ENCODE assay signal across 12 mouse cellular contexts in the genomic region with DNA sequence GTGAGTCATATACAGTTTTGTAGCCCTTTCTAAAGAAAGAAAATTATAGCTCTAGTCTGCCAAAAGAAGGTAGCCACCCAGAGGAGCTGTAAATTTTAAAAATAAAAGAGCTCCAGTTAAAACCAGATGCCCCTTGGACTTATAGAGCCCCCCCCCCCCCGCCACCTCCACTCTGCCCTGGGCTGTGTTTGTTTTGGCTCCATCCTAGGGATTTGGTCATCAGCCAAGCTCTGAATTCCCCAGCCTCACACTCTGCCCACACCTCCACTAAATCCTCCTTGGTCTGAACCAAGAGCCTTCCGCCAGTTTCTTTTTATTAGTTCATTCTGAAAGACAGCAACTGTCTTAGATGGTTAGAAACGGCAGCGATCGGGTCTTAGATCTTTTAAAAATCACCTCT. TPM values are rescaled to one million over a fixed set of nuclear protein-coding genes. Genes with fewer than 3 reads are reported as not detected.
DNase-seq lines count a peak whose midpoint lies in the region; ATAC-seq lines count a peak whose summit lies in the region.
"Had no signal": no experiment of that assay in that cellular context is flagged by ENCODE, and none has a peak within 500 bp of the region (broad histone marks: within the 10 kb centered on the region; RNA-seq: fewer than 3 reads in every experiment).

No protein-coding gene starts in this region.

- H3K4me1 ChIP-seq in embryonic facial prominence, embryonic 14.5 days (ENCODE audit: control insufficient read depth, insufficient read depth, low read length): no peaks in the 10 kb centered on the region
- H3K4me1 ChIP-seq in embryonic facial prominence, embryonic 10.5 days: no peaks in the 10 kb centered on the region
- H3K4me1 ChIP-seq in kidney, embryonic 14.5 days (ENCODE audit: control insufficient read depth, insufficient read depth, low read length): no peaks in the 10 kb centered on the region; the same call in 1 of the 2 replicates
- H3K4me1 ChIP-seq in liver, embryonic 16.5 days (ENCODE audit: control insufficient read depth, low read depth, low read length): no peaks in the 10 kb centered on the region
- H3K4me1 ChIP-seq: hindbrain, embryonic 13.5 days had no signal

- no peak overlapping the region for H3K9ac ChIP-seq in embryonic facial prominence, embryonic 14.5 days (ENCODE audit: low read depth, low read length)
- H3K9ac ChIP-seq in kidney, embryonic 14.5 days (ENCODE audit: low read depth, low read length): no peak overlapping the region
- no peak overlapping the region for H3K9ac ChIP-seq in liver, embryonic 16.5 days (ENCODE audit: low read depth, low read length)
- H3K9ac ChIP-seq: hindbrain, embryonic 13.5 days had no signal

- H3K36me3 ChIP-seq in embryonic facial prominence, embryonic 14.5 days (ENCODE audit: control insufficient read depth, insufficient read depth, low read length): no peaks in the 10 kb centered on the region
- H3K36me3 ChIP-seq in embryonic facial prominence, embryonic 10.5 days (replicated peaks): no peaks in the 10 kb centered on the region
- no peaks in the 10 kb centered on the region for H3K36me3 ChIP-seq in kidney, embryonic 14.5 days (ENCODE audit: control insufficient read depth, insufficient read depth, low read length)
- H3K36me3 ChIP-seq in liver, embryonic 16.5 days (ENCODE audit: control insufficient read depth, insufficient read depth): no peaks in the 10 kb centered on the region
- H3K36me3 ChIP-seq: hindbrain, embryonic 13.5 days had no signal

- WGBS in embryonic facial prominence, embryonic 14.5 days: 52% methylated on average over 5 of the region's 5 CpGs
- WGBS in embryonic facial prominence, embryonic 10.5 days: 84% methylated on average over 5 of the region's 5 CpGs
- 59% methylated on average over 5 of the region's 5 CpGs for WGBS in kidney, embryonic 14.5 days
- WGBS in liver, embryonic 16.5 days (ENCODE audit: insufficient replicate concordance): 54% methylated on average over 5 of the region's 5 CpGs

- peak; percentile 65; the same call in 1 of the 2 replicates for ATAC-seq in embryonic facial prominence, embryonic 14.5 days (ENCODE audit: low read depth)
- ATAC-seq in kidney, embryonic 14.5 days (ENCODE audit: low FRiP score, low TSS enrichment): no peak
- peak; percentile 87 for ATAC-seq in liver, embryonic 16.5 days (ENCODE audit: low read depth)

- no peaks in the 10 kb centered on the region for H3K9me3 ChIP-seq in embryonic facial prominence, embryonic 14.5 days (ENCODE audit: control insufficient read depth, low read length)
- H3K9me3 ChIP-seq in embryonic facial prominence, embryonic 10.5 days: no peaks in the 10 kb centered on the region
- no peaks in the 10 kb centered on the region for H3K9me3 ChIP-seq in kidney, embryonic 14.5 days (ENCODE audit: control insufficient read depth, low read length)
- H3K9me3 ChIP-seq in liver, embryonic 16.5 days (replicated peaks; ENCODE audit: control insufficient read depth, low read length): no peaks in the 10 kb centered on the region
- H3K9me3 ChIP-seq: hindbrain, embryonic 13.5 days had no signal

- no peak overlapping the region for H3K27ac ChIP-seq in embryonic facial prominence, embryonic 14.5 days (replicated peaks; ENCODE audit: low read depth, low read length)
- no peak overlapping the region for H3K27ac ChIP-seq in embryonic facial prominence, embryonic 10.5 days (replicated peaks)
- H3K27ac ChIP-seq in kidney, embryonic 14.5 days (ENCODE audit: low read depth, low read length): no peak overlapping the region
- H3K27ac ChIP-seq in liver, embryonic 16.5 days (ENCODE audit: low read length): no peak overlapping the region
- H3K27ac ChIP-seq: hindbrain, embryonic 13.5 days had no signal

- 0 out of 2 replicates have a peak overlapping the region, but pooled peaks have one; percentile 3 for H3K4me2 ChIP-seq in embryonic facial prominence, embryonic 14.5 days (ENCODE audit: low read depth, low read length)
- no peak overlapping the region for H3K4me2 ChIP-seq in kidney, embryonic 14.5 days (replicated peaks; ENCODE audit: low read depth, low read length)
- H3K4me2 ChIP-seq in liver, embryonic 16.5 days (ENCODE audit: low read depth, low read length): no peak overlapping the region
- H3K4me2 ChIP-seq: hindbrain, embryonic 13.5 days had no signal

- no peaks in the 10 kb centered on the region for H3K27me3 ChIP-seq in embryonic facial prominence, embryonic 14.5 days (replicated peaks; ENCODE audit: control insufficient read depth, insufficient read depth, low read length)
- no peaks in the 10 kb centered on the region for H3K27me3 ChIP-seq in embryonic facial prominence, embryonic 10.5 days (replicated peaks; ENCODE audit: low read depth, poor library complexity, severe bottlenecking)
- no peaks in the 10 kb centered on the region for H3K27me3 ChIP-seq in kidney, embryonic 14.5 days (ENCODE audit: control insufficient read depth, insufficient read depth, low read length)
- H3K27me3 ChIP-seq in liver, embryonic 16.5 days (ENCODE audit: control insufficient read depth, insufficient read depth, low read depth, low read length): no peaks in the 10 kb centered on the region
- H3K27me3 ChIP-seq: hindbrain, embryonic 13.5 days had no signal

- peak; percentile 18 for DNase-seq in embryonic facial prominence, embryonic 14.5 days (ENCODE audit: low spot score)
- DNase-seq in embryonic facial prominence, embryonic 10.5 days (ENCODE audit: low spot score): no peak
- DNase-seq in kidney, adult 9 months: peak; percentile 37
- DNase-seq in adipocyte (ENCODE audit: low spot score): peak; percentile 36
- no peak for DNase-seq in ovary, postnatal 36 days (ENCODE audit: low spot score)
- no peak for DNase-seq in cerebellum, postnatal 36 days
- DNase-seq: cerebellum, adult 11 months; right cerebral cortex, postnatal 25 days had no signal

- H3K4me3 ChIP-seq in embryonic facial prominence, embryonic 14.5 days (ENCODE audit: low read depth, low read length): no peak overlapping the region
- no peak overlapping the region for H3K4me3 ChIP-seq in embryonic facial prominence, embryonic 10.5 days
- no peak overlapping the region for H3K4me3 ChIP-seq in kidney, embryonic 14.5 days (ENCODE audit: low read length)
- no peak overlapping the region for H3K4me3 ChIP-seq in liver, embryonic 16.5 days (ENCODE audit: low read depth, low read length)
- H3K4me3 ChIP-seq: hindbrain, embryonic 13.5 days had no signal

RNA-seq across cellular contexts. Expression of gene Dytn, which starts 19.0 kb away (rescaled TPM):
- polyA plus RNA-seq in embryonic facial prominence, embryonic 14.5 days (2014; fragmentation: Nextera tagmentation; extraction: Ambion mirVana): 0.16 and 0.28 TPM in 2 replicates
- 0.05 TPM in 1 of 2 replicates, not detected in the other for polyA plus RNA-seq in embryonic facial prominence, embryonic 10.5 days (2016; fragmentation: Nextera tagmentation; extraction: Ambion mirVana)
- polyA plus RNA-seq in kidney, embryonic 14.5 days (2014; fragmentation: Nextera tagmentation; extraction: Ambion mirVana): not detected in 2 replicates
- polyA plus RNA-seq in liver, embryonic 16.5 days (2015; fragmentation: Nextera tagmentation; extraction: Ambion mirVana): not detected in 2 replicates
- polyA plus RNA-seq: neural tube, embryonic 11.5 days had no signal

RNA-seq across cellular contexts. Expression of gene Mdh1b, which starts 24.4 kb away (rescaled TPM):
- polyA plus RNA-seq in embryonic facial prominence, embryonic 14.5 days (2014; fragmentation: Nextera tagmentation; extraction: Ambion mirVana): 0.54 and 1.7 TPM in 2 replicates
- polyA plus RNA-seq in embryonic facial prominence, embryonic 10.5 days (2016; fragmentation: Nextera tagmentation; extraction: Ambion mirVana): 0.11 and 0.28 TPM in 2 replicates
- polyA plus RNA-seq in kidney, embryonic 14.5 days (2014; fragmentation: Nextera tagmentation; extraction: Ambion mirVana): not detected in 2 replicates
- polyA plus RNA-seq in liver, embryonic 16.5 days (2015; fragmentation: Nextera tagmentation; extraction: Ambion mirVana): 0.08 TPM in 1 of 2 replicates, not detected in the other

RNA-seq across cellular contexts. Expression of gene Fastkd2, which starts 24.7 kb away (rescaled TPM):
- 57.5 and 66.7 TPM in 2 replicates for polyA plus RNA-seq in embryonic facial prominence, embryonic 14.5 days (2014; fragmentation: Nextera tagmentation; extraction: Ambion mirVana)
- 72.4 and 73.2 TPM in 2 replicates for polyA plus RNA-seq in embryonic facial prominence, embryonic 10.5 days (2016; fragmentation: Nextera tagmentation; extraction: Ambion mirVana)
- polyA plus RNA-seq in kidney, embryonic 14.5 days (2014; fragmentation: Nextera tagmentation; extraction: Ambion mirVana): 58.9 and 81.5 TPM in 2 replicates
- polyA plus RNA-seq in liver, embryonic 16.5 days (2015; fragmentation: Nextera tagmentation; extraction: Ambion mirVana): 23.7 and 26.1 TPM in 2 replicates

Comparison
In these comparisons a context has a peak if more than half of its experiments do, and no peak if none do; other contexts are left out.
1. DNase-seq: peak in embryonic facial prominence, embryonic 14.5 days (single experiment), kidney, adult 9 months (single experiment) and adipocyte (single experiment); none in embryonic facial prominence, embryonic 10.5 days (single experiment), ovary, postnatal 36 days (single experiment) and cerebellum, postnatal 36 days (0 of 2).